ENCODE assay signal across 8 mouse cellular contexts in the genomic region with DNA sequence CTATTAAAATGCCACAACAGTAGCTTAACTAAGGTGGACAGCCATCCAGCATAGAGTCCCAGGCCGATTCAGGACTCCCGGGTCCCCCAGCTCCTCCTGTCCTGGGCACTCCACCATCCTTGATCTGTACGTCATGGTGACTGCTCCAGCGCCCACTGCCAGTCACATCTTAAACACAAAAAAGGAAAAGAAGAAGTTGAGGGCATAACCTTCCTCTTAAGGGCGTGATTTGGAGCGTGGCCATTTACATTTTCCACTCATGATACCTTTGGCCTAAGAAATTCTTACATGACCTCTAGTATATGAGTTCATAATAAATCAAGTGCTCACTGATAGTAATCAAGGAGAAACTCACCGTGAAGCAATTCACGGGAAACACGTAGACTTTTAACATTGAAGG.
"Had no signal": no experiment of that assay in that cellular context is flagged by ENCODE, and none has a peak within 500 bp of the region (broad histone marks: within the 10 kb centered on the region; RNA-seq: fewer than 3 reads in every experiment).

No protein-coding gene starts in this region.

- DNase-seq: kidney, adult 2 months; kidney, postnatal 14 days; lung, adult 2 months; lung, postnatal 10 days; retina, postnatal 1 day; thymus, postnatal 4 days had no signal

- ATAC-seq: intestine, embryonic 16.5 days; midbrain, embryonic 13.5 days had no signal
